Mouse (Mus musculus): ENCODE data around the gene Rpusd3. TPM values are rescaled to one million over a fixed set of nuclear protein-coding genes. Genes with fewer than 3 reads are reported as not detected.

The Rpusd3 gene
- polyA plus RNA-seq, 2 experiments = 8.6 to 12.8 TPM

DNA sequence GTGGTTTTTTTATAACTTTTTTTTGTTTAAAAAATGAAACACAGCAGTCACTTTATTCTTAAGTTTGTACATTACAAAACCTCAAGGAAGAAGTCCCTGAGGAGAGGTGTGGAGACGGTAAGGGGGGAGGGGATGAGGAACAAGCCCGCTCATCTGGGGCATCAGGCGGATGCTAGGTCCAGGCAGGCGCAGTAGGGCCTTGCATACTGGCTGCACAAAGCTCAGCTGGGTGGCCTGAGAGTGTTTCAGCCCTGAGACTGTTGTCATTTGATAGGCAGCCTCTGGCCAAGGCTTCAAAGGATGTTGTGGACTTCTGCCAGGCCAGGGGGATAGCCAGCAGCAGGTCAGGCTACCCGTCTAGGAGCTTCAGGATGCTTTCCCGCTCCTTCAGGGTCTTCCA is 52.5 kb downstream of the Rpusd3 start:
- 82% methylated on average over 6 of the region's 6 CpGs for WGBS (ENCODE audit: insufficient replicate concordance)
- no peak for DNase-seq (ENCODE audit: low read depth in 3 of 3, low spot score in 3 of 3)
- Histone ChIP-seq H3K9ac (replicated peaks) (no peak overlapping the region), H3K27me3 (ENCODE audit: control insufficient read depth, insufficient read depth, low read length) (no peaks in the 10 kb centered on the region), H3K27ac (no peak overlapping the region), H3K9me3 (ENCODE audit: control insufficient read depth, low read length) (no peaks in the 10 kb centered on the region), H3K4me3 (ENCODE audit: insufficient read depth in 1 of 2, low read depth in 2 of 2, low read length in 2 of 2) (no peak overlapping the region), H3K4me1 (replicated peaks; ENCODE audit: control insufficient read depth in 2 of 2, insufficient read depth in 2 of 2, low read length in 1 of 2) (no peaks in the 10 kb centered on the region), H3K36me3 (replicated peaks; ENCODE audit: control insufficient read depth, insufficient read depth, low read depth) (peaks cover 21% of the 10 kb centered on the region), H3K4me2 (ENCODE audit: low read depth) (no peak overlapping the region)
- no peak for ATAC-seq (ENCODE audit: insufficient read depth)
- TF ChIP-seq EP300 (IDR thresholded peaks at IDR 0.05; ENCODE audit: low read depth) (no peak), CTCF (IDR thresholded peaks at IDR 0.05; ENCODE audit: low read depth) (no peak)

Small RNA genes within 50 kb of the gene (microRNA-seq; reads per million reads assigned to microRNA genes)
- gene Gm24387 = not detected

Other genes with a start within 250 kb of the Rpusd3 start
- 0.06 TPM in 1 of 2 replicates, not detected in the other for gene Lhfpl4, start 224.0 kb downstream of the Rpusd3 start, polyA plus RNA-seq (2012; rRNA removed)
- gene Lhfpl4, start 224.0 kb downstream of the Rpusd3 start, polyA plus RNA-seq (2014; fragmentation: Nextera tagmentation; extraction: Ambion mirVana) = 0.13 TPM in 1 of 2 replicates, not detected in the other
- 11.6 and 13.6 TPM in 2 replicates for gene Mtmr14, start 181.5 kb downstream of the Rpusd3 start, polyA plus RNA-seq (2012; rRNA removed)
- 16.0 and 17.0 TPM in 2 replicates for gene Mtmr14, start 181.5 kb downstream of the Rpusd3 start, polyA plus RNA-seq (2014; fragmentation: Nextera tagmentation; extraction: Ambion mirVana)
- gene Cpne9, start 137.0 kb downstream of the Rpusd3 start, polyA plus RNA-seq (2012; rRNA removed) = 0.02 TPM in 2 replicates
- not detected in 2 replicates for gene Cpne9, start 137.0 kb downstream of the Rpusd3 start, polyA plus RNA-seq (2014; fragmentation: Nextera tagmentation; extraction: Ambion mirVana)
- gene Brpf1, start 112.2 kb downstream of the Rpusd3 start, polyA plus RNA-seq (2012; rRNA removed) = 9.4 and 11.7 TPM in 2 replicates
- gene Brpf1, start 112.2 kb downstream of the Rpusd3 start, polyA plus RNA-seq (2014; fragmentation: Nextera tagmentation; extraction: Ambion mirVana) = 6.7 and 7.5 TPM in 2 replicates
- 8.0 TPM in 2 replicates for gene Ogg1, start 92.4 kb downstream of the Rpusd3 start, polyA plus RNA-seq (2012; rRNA removed)
- gene Ogg1, start 92.4 kb downstream of the Rpusd3 start, polyA plus RNA-seq (2014; fragmentation: Nextera tagmentation; extraction: Ambion mirVana) = 4.5 and 5.1 TPM in 2 replicates
- gene Camk1, start 75.4 kb downstream of the Rpusd3 start, polyA plus RNA-seq (2012; rRNA removed) = 6.9 and 9.0 TPM in 2 replicates
- gene Camk1, start 75.4 kb downstream of the Rpusd3 start, polyA plus RNA-seq (2014; fragmentation: Nextera tagmentation; extraction: Ambion mirVana) = 16.3 and 19.7 TPM in 2 replicates
- gene Tada3, start 41.5 kb downstream of the Rpusd3 start, polyA plus RNA-seq (2012; rRNA removed) = 10.3 and 15.1 TPM in 2 replicates
- 15.6 and 18.7 TPM in 2 replicates for gene Tada3, start 41.5 kb downstream of the Rpusd3 start, polyA plus RNA-seq (2014; fragmentation: Nextera tagmentation; extraction: Ambion mirVana)
- gene Arpc4, start 41.2 kb downstream of the Rpusd3 start, polyA plus RNA-seq (2012; rRNA removed) = 37.2 and 43.7 TPM in 2 replicates
- 102 and 103 TPM in 2 replicates for gene Arpc4, start 41.2 kb downstream of the Rpusd3 start, polyA plus RNA-seq (2014; fragmentation: Nextera tagmentation; extraction: Ambion mirVana)
- 1.6 and 2.3 TPM in 2 replicates for gene Ttll3, start 30.1 kb downstream of the Rpusd3 start, polyA plus RNA-seq (2012; rRNA removed)
- 0.41 and 0.44 TPM in 2 replicates for gene Ttll3, start 30.1 kb downstream of the Rpusd3 start, polyA plus RNA-seq (2014; fragmentation: Nextera tagmentation; extraction: Ambion mirVana)
- 0.02 TPM in 2 replicates for gene Cidec, start 16.4 kb upstream of the Rpusd3 start, polyA plus RNA-seq (2012; rRNA removed)
- 0.13 TPM in 1 of 2 replicates, not detected in the other for gene Cidec, start 16.4 kb upstream of the Rpusd3 start, polyA plus RNA-seq (2014; fragmentation: Nextera tagmentation; extraction: Ambion mirVana)
- gene Jagn1, start 23.2 kb upstream of the Rpusd3 start, polyA plus RNA-seq (2012; rRNA removed) = 23.1 and 24.3 TPM in 2 replicates
- 27.0 and 31.7 TPM in 2 replicates for gene Jagn1, start 23.2 kb upstream of the Rpusd3 start, polyA plus RNA-seq (2014; fragmentation: Nextera tagmentation; extraction: Ambion mirVana)
- 0.11 and 0.24 TPM in 2 replicates for gene Il17re, start 39.1 kb upstream of the Rpusd3 start, polyA plus RNA-seq (2012; rRNA removed)
- 0.08 TPM in 1 of 2 replicates, not detected in the other for gene Il17re, start 39.1 kb upstream of the Rpusd3 start, polyA plus RNA-seq (2014; fragmentation: Nextera tagmentation; extraction: Ambion mirVana)
- 3.4 and 4.3 TPM in 2 replicates for gene Il17rc, start 52.1 kb upstream of the Rpusd3 start, polyA plus RNA-seq (2012; rRNA removed)
- gene Il17rc, start 52.1 kb upstream of the Rpusd3 start, polyA plus RNA-seq (2014; fragmentation: Nextera tagmentation; extraction: Ambion mirVana) = 3.4 and 5.6 TPM in 2 replicates
- gene Creld1, start 64.0 kb upstream of the Rpusd3 start, polyA plus RNA-seq (2012; rRNA removed) = 2.7 and 3.1 TPM in 2 replicates
- 3.9 and 5.1 TPM in 2 replicates for gene Creld1, start 64.0 kb upstream of the Rpusd3 start, polyA plus RNA-seq (2014; fragmentation: Nextera tagmentation; extraction: Ambion mirVana)
- not detected in 2 replicates for gene Prrt3, start 82.6 kb upstream of the Rpusd3 start, polyA plus RNA-seq (2012; rRNA removed)
- not detected in 2 replicates for gene Prrt3, start 82.6 kb upstream of the Rpusd3 start, polyA plus RNA-seq (2014; fragmentation: Nextera tagmentation; extraction: Ambion mirVana)
- gene Emc3, start 112.3 kb upstream of the Rpusd3 start, polyA plus RNA-seq (2012; rRNA removed) = 16.3 and 20.7 TPM in 2 replicates
- 39.4 and 41.5 TPM in 2 replicates for gene Emc3, start 112.3 kb upstream of the Rpusd3 start, polyA plus RNA-seq (2014; fragmentation: Nextera tagmentation; extraction: Ambion mirVana)
- gene Fancd2, start 112.3 kb upstream of the Rpusd3 start, polyA plus RNA-seq (2012; rRNA removed) = 6.9 and 8.4 TPM in 2 replicates
- gene Fancd2, start 112.3 kb upstream of the Rpusd3 start, polyA plus RNA-seq (2014; fragmentation: Nextera tagmentation; extraction: Ambion mirVana) = 9.1 and 10.7 TPM in 2 replicates
- 0.03 and 0.04 TPM in 2 replicates for gene Fancd2os, start 181.4 kb upstream of the Rpusd3 start, polyA plus RNA-seq (2012; rRNA removed)
- 0.14 TPM in 1 of 2 replicates, not detected in the other for gene Fancd2os, start 181.4 kb upstream of the Rpusd3 start, polyA plus RNA-seq (2014; fragmentation: Nextera tagmentation; extraction: Ambion mirVana)
- 66.6 and 71.1 TPM in 2 replicates for gene Brk1, start 185.4 kb upstream of the Rpusd3 start, polyA plus RNA-seq (2012; rRNA removed)
- gene Brk1, start 185.4 kb upstream of the Rpusd3 start, polyA plus RNA-seq (2014; fragmentation: Nextera tagmentation; extraction: Ambion mirVana) = 86.4 and 88.8 TPM in 2 replicates
- 3.9 and 5.0 TPM in 2 replicates for gene Vhl, start 204.6 kb upstream of the Rpusd3 start, polyA plus RNA-seq (2012; rRNA removed)
- gene Vhl, start 204.6 kb upstream of the Rpusd3 start, polyA plus RNA-seq (2014; fragmentation: Nextera tagmentation; extraction: Ambion mirVana) = 7.4 and 8.0 TPM in 2 replicates
- gene Irak2, start 219.1 kb upstream of the Rpusd3 start, polyA plus RNA-seq (2012; rRNA removed) = 19.1 and 27.0 TPM in 2 replicates
- 4.9 and 7.0 TPM in 2 replicates for gene Irak2, start 219.1 kb upstream of the Rpusd3 start, polyA plus RNA-seq (2014; fragmentation: Nextera tagmentation; extraction: Ambion mirVana)

All from liver, embryonic 14.5 days (tissue).